Mouse (Mus musculus): ENCODE measurements around the gene Grk2. TPM values are rescaled to one million over a fixed set of nuclear protein-coding genes. Genes with fewer than 3 reads are reported as not detected.
A peak's percentile ranks its signal among the peaks of the same experiment; 100 is the strongest.

Grk2 gene
- polyA plus RNA-seq, 1 experiment = 243 TPM

- no peak overlapping the region for H3K4me3 ChIP-seq (replicated peaks; ENCODE audit: control insufficient read depth, low read depth, low read length)
- no peaks in the 10 kb centered on the region for H3K4me1 ChIP-seq (ENCODE audit: control insufficient read depth, insufficient read depth, low read length)
- H3K27ac ChIP-seq (ENCODE audit: control insufficient read depth, insufficient read depth, low read depth, low read length, poor library complexity) = no peak overlapping the region
- 69% methylated on average over 6 of the region's 6 CpGs for WGBS
- TF ChIP-seq CTCF (IDR thresholded peaks at IDR 0.05; ENCODE audit: control insufficient read depth, insufficient read depth, low read length) = no peak
- no peak for TF ChIP-seq POLR2A (IDR thresholded peaks at IDR 0.05; ENCODE audit: borderline replicate concordance, control insufficient read depth, low read depth, low read length)
Observed at GRCm38 (mm10) chr19:4315223-4315944, 9.4 kb upstream of the Grk2 start.

DNA sequence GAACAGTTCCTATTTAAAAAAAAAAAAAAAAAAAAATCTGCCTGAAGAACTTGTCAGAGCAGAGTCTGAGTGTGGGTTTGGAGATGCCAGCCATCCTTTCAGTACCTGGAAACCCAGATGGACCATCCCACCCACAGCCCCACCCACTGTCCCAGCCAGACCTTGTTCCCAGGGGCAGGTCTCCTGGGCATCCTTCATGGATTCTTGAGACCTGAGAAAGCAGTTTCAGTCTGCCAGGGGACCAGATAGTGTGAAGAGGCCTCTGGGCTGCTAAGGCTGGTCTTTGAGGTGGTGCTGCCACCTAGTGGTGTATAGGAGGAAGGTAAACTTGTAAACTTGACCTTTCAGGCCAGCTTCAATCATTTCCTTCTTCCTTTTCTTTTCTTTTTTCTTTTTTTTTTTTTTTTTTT lies 3.8 kb upstream of the Grk2 start:
- TF ChIP-seq POLR2A (IDR thresholded peaks at IDR 0.05; ENCODE audit: borderline replicate concordance, control insufficient read depth, low read depth, low read length) (no peak), CTCF (IDR thresholded peaks at IDR 0.05; ENCODE audit: control insufficient read depth, insufficient read depth, low read length) (peak; percentile 86)
- Histone ChIP-seq H3K4me3 (replicated peaks; ENCODE audit: control insufficient read depth, low read depth, low read length) (no peak overlapping the region), H3K27ac (ENCODE audit: control insufficient read depth, insufficient read depth, low read depth, low read length, poor library complexity) (no peak overlapping the region), H3K4me1 (ENCODE audit: control insufficient read depth, insufficient read depth, low read length) (no peaks in the 10 kb centered on the region; the same call in 1 of the 2 replicates)

GRCm38 (mm10) chr19:4309302-4309701 lies 3.3 kb upstream of the Grk2 start:
- no peaks in the 10 kb centered on the region; the same call in 1 of the 2 replicates for H3K4me1 ChIP-seq (ENCODE audit: control insufficient read depth, insufficient read depth, low read length)
- no peak overlapping the region for H3K4me3 ChIP-seq (replicated peaks; ENCODE audit: control insufficient read depth, low read depth, low read length)
- no peak overlapping the region for H3K27ac ChIP-seq (ENCODE audit: control insufficient read depth, insufficient read depth, low read depth, low read length, poor library complexity)
- WGBS = 90% methylated on average over 4 of the region's 4 CpGs
- TF ChIP-seq POLR2A (IDR thresholded peaks at IDR 0.05; ENCODE audit: borderline replicate concordance, control insufficient read depth, low read depth, low read length) (no peak), CTCF (IDR thresholded peaks at IDR 0.05; ENCODE audit: control insufficient read depth, insufficient read depth, low read length) (no peak)

DNA sequence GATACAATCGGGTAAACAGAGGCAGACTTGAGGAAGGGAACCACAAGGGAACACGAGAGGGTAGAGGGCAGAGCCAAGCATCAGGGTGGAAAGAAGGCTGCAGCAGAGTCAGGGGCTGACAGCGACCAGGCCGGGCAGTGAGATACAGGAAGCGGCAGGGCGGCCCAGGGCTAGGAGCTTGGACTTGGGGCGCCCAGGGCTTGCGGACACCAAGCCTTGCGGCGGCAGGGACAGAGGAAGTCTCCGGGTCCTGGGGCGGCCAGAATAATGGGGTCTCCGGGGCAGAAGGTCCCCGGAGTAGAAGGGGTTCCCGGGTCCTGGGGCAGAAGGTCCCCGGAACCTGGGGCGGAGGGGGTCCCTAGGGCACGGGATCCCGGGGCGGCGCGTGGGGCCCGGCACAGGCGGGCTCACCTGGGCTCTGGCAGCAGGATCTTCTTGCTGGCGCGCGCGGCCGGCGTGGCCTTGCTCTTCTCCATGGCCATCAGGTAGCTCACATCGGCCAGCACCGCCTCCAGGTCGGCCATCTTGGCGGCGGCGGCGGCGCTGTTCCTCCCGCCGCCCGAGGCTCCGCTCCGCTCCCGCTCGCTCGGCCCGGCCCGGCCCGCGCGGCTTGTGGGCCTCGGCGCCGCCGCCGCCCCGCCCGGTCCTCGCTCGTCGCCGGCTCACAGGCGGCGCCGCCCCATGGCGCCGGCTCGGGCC lies 382 bp downstream of the Grk2 start:
- peak; percentile 18; the same call in 1 of the 2 replicates for TF ChIP-seq POLR2A (IDR thresholded peaks at IDR 0.05; ENCODE audit: borderline replicate concordance, control insufficient read depth, low read depth, low read length)
- TF ChIP-seq CTCF (IDR thresholded peaks at IDR 0.05; ENCODE audit: control insufficient read depth, insufficient read depth, low read length) = no peak
- Histone ChIP-seq H3K4me1 (ENCODE audit: control insufficient read depth, insufficient read depth, low read length) (peaks cover 6% of the 10 kb centered on the region; the same call in 1 of the 2 replicates), H3K4me3 (replicated peaks; ENCODE audit: control insufficient read depth, low read depth, low read length) (peak overlapping the region; percentile 84), H3K27ac (ENCODE audit: control insufficient read depth, insufficient read depth, low read depth, low read length, poor library complexity) (peak overlapping the region; percentile 94)
- 7% methylated on average over 68 of the region's 68 CpGs for WGBS

GRCm38 (mm10) chr19:4304871-4305321 lies 1.1 kb downstream of the Grk2 start:
- peak; percentile 6; the same call in 1 of the 2 replicates for TF ChIP-seq CTCF (IDR thresholded peaks at IDR 0.05; ENCODE audit: control insufficient read depth, insufficient read depth, low read length)
- no peak for TF ChIP-seq POLR2A (IDR thresholded peaks at IDR 0.05; ENCODE audit: borderline replicate concordance, control insufficient read depth, low read depth, low read length)
- H3K4me1 ChIP-seq (ENCODE audit: control insufficient read depth, insufficient read depth, low read length) = peaks cover 8% of the 10 kb centered on the region; the same call in 1 of the 2 replicates
- H3K4me3 ChIP-seq (replicated peaks; ENCODE audit: control insufficient read depth, low read depth, low read length) = peak overlapping the region; percentile 84
- WGBS = 3% methylated on average over 4 of the region's 4 CpGs
- peak overlapping the region; percentile 94 for H3K27ac ChIP-seq (ENCODE audit: control insufficient read depth, insufficient read depth, low read depth, low read length, poor library complexity)

DNA sequence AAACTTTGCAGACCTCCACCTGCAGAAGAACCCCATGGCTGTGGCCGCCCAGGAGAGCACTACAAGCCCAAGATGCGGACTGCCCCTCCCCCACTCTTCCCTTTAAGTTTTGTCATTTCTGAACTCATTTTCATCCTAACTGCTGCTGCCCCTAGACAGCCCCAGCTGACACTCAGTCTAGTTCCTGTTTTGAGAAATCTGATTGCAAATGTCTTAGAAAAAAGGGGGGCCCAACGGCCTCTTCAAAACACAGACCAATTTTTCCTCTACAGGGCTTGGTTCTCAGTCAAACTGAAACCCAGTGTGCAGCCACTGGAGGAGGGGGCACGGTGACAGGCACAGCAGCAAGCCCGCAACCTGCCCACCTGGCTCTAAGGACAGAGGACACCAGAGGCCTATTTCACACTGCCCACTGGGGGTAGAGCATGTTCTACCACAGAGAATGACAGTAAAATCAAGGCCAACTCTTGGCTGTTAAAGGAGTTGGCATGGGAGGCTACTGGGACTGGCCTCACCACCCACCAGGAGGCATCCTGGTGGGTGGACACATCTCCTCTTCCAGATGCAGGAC lies 1.7 kb downstream of the Grk2 start:
- peaks cover 8% of the 10 kb centered on the region; the same call in 1 of the 2 replicates for H3K4me1 ChIP-seq (ENCODE audit: control insufficient read depth, insufficient read depth, low read length)
- 3% methylated on average over 5 of the region's 5 CpGs for WGBS

DNA sequence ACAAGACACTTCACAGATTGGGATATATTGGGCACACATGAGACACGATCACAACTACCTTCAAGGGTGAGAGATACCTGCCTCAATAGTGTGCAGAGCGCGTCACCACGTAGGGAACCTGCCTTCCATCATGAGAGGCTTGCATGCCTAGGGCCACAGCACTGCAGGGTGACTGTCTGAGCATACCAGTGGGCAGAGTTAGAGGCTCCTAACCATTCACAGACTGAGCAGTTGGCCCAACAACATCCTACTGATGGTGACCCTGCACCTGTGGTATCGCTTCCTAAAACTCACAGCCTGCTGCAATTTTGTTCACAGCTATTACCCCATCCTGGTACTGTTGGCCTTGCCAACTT lies 2.4 kb downstream of the Grk2 start:
- peak overlapping the region; percentile 94 for H3K27ac ChIP-seq (ENCODE audit: control insufficient read depth, insufficient read depth, low read depth, low read length, poor library complexity)
- WGBS = 30% methylated on average over 5 of the region's 5 CpGs
- no peak for TF ChIP-seq CTCF (IDR thresholded peaks at IDR 0.05; ENCODE audit: control insufficient read depth, insufficient read depth, low read length)
- TF ChIP-seq POLR2A (IDR thresholded peaks at IDR 0.05; ENCODE audit: borderline replicate concordance, control insufficient read depth, low read depth, low read length) = no peak
- H3K4me1 ChIP-seq (ENCODE audit: control insufficient read depth, insufficient read depth, low read length) = peaks cover 12% of the 10 kb centered on the region; the same call in 1 of the 2 replicates
- peak overlapping the region; percentile 75 for H3K4me3 ChIP-seq (replicated peaks; ENCODE audit: control insufficient read depth, low read depth, low read length)

More for the DNA sequence above, 1.7 kb downstream of the Grk2 start:
- peak overlapping the region; percentile 84 for H3K4me3 ChIP-seq (replicated peaks; ENCODE audit: control insufficient read depth, low read depth, low read length)
- TF ChIP-seq CTCF (IDR thresholded peaks at IDR 0.05; ENCODE audit: control insufficient read depth, insufficient read depth, low read length) = no peak
- TF ChIP-seq POLR2A (IDR thresholded peaks at IDR 0.05; ENCODE audit: borderline replicate concordance, control insufficient read depth, low read depth, low read length) = peak; percentile 71; the same call in 1 of the 2 replicates
- H3K27ac ChIP-seq (ENCODE audit: control insufficient read depth, insufficient read depth, low read depth, low read length, poor library complexity) = peak overlapping the region; percentile 94

Measured in bone marrow, adult 2 months (tissue).